Mouse (Mus musculus) granulocyte monocyte progenitor cell, adult 5-6 weeks (primary cell): ENCODE measurements around the gene Slc29a3. TPM values are rescaled to one million over a fixed set of nuclear protein-coding genes. Genes with fewer than 3 reads are reported as not detected.

Experiments
- ATAC-seq: replicated peaks from 2 replicates; pipeline ENCODE4 v1.8.0; 2016; ENCODE audit warnings: mild to moderate bottlenecking, moderate TSS enrichment, inconsistent platforms; ENCODE audit not compliant: poor library complexity, severe bottlenecking
- total RNA-seq, 2 experiments: library from RNA; stranded (forward) in 1 of 2; stranded (reverse) in 1 of 2; fragments of 200-712, 200-1000 nt in 1 of 2; fragments of >200 nt in 1 of 2; fragmentation: Nextera tagmentation in 1 of 2; gene quantifications; 2 replicates each; pipeline ENCODE4 v1.2.3; 2014 to 2017

Slc29a3 gene
- total RNA-seq, 2 experiments from 2014 or later, result 15.2 to 51.0 TPM

GRCm38 (mm10) chr10:60685764-60686640 lies 66.6 kb downstream of the Slc29a3 start:
- ATAC-seq, result no peak

GRCm38 (mm10) chr10:60678926-60679325 lies 73.7 kb downstream of the Slc29a3 start:
- no peak for ATAC-seq

- ATAC-seq, result no peak
Measured at GRCm38 (mm10) chr10:60677319-60677718, 75.3 kb downstream of the Slc29a3 start.

GRCm38 (mm10) chr10:60670166-60670565 lies 82.4 kb downstream of the Slc29a3 start:
- ATAC-seq, result peak; percentile 30

GRCm38 (mm10) chr10:60668591-60668990 lies 84.0 kb downstream of the Slc29a3 start:
- ATAC-seq, result 0 out of 2 replicates have a peak, but pooled peaks have one; percentile 25

Other genes with a start within 250 kb of the Slc29a3 start
- gene Cdh23, start 56.3 kb downstream of the Slc29a3 start, total RNA-seq (2014; fragmentation: Nextera tagmentation), result 0.81 TPM in 1 of 2 replicates, not detected in the other
- 0.13 TPM in 1 of 2 replicates, not detected in the other for gene Cdh23, start 56.3 kb downstream of the Slc29a3 start, total RNA-seq (2017)
- not detected in 2 replicates for gene Unc5b, start 78.8 kb upstream of the Slc29a3 start, total RNA-seq (2014; fragmentation: Nextera tagmentation)
- not detected in 2 replicates for gene Unc5b, start 78.8 kb upstream of the Slc29a3 start, total RNA-seq (2017)